Comparison of ENCODE assay signal across 9 mouse cellular contexts in the genomic region with DNA sequence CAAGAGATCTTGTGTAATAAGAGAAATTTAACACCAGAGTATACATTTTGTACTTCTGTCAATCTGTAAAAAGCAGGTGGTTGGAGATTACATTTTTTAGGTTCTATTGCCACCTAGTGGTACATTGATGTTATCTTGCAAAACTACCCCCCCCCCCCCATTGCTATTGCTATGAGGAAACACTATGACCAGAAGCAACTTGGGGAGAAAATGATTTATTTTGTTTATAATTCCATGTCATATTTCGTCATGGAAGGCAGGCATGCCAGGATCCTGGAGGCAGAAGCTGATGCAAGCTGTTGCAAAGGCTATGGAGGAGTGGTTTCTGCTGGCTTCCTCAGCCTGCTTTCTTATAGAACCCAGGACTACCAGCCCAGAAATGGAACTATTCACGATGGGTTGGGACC.
DNase-seq lines count a peak whose midpoint lies in the region; ATAC-seq and TF ChIP-seq lines count a peak whose summit lies in the region.
"Had no signal": no experiment of that assay in that cellular context is flagged by ENCODE, and none has a peak within 500 bp of the region (broad histone marks: within the 10 kb centered on the region; RNA-seq: fewer than 3 reads in every experiment).

No protein-coding gene starts in this region.

- no peak overlapping the region for H3K9ac ChIP-seq in kidney, embryonic 16.5 days (replicated peaks; ENCODE audit: low read length)
- H3K9ac ChIP-seq: neural tube, embryonic 12.5 days had no signal

- no peak for ATAC-seq in kidney, embryonic 16.5 days (ENCODE audit: low FRiP score, low TSS enrichment)

- H3K27me3 ChIP-seq in kidney, embryonic 16.5 days (ENCODE audit: insufficient read depth, low read length), result no peaks in the 10 kb centered on the region
- no peaks in the 10 kb centered on the region for H3K27me3 ChIP-seq in E14TG2a.4 (ENCODE audit: insufficient read depth, low read length)
- H3K27me3 ChIP-seq: neural tube, embryonic 12.5 days had no signal

- H3K4me3 ChIP-seq in kidney, embryonic 16.5 days (ENCODE audit: low read length), result no peak overlapping the region
- H3K4me3 ChIP-seq in E14TG2a.4 (replicated peaks; ENCODE audit: low read length), result no peak overlapping the region
- H3K4me3 ChIP-seq: neural tube, embryonic 12.5 days had no signal

- intact Hi-C loops in heart, postnatal 14 days (cut with DNase I), result loop anchor here (10.0 kb wide), 1 partner anchor 1427 kb away; no protein-coding TSS in a partner anchor

- TF ChIP-seq CTCF in E14TG2a.4 (conservative IDR thresholded peaks at IDR 0.05; ENCODE audit: low read length), result peak; percentile 24; the same call in 1 of the 2 replicates

- no peaks in the 10 kb centered on the region for H3K36me3 ChIP-seq in kidney, embryonic 16.5 days (ENCODE audit: insufficient read depth, low read length)
- no peaks in the 10 kb centered on the region for H3K36me3 ChIP-seq in E14TG2a.4 (ENCODE audit: insufficient read depth, low read length)
- H3K36me3 ChIP-seq: neural tube, embryonic 12.5 days had no signal

- 48% methylated on average over 2 of the region's 2 CpGs for WGBS in kidney, embryonic 16.5 days

- no peak overlapping the region for H3K27ac ChIP-seq in kidney, embryonic 16.5 days (ENCODE audit: low read length)
- H3K27ac ChIP-seq: neural tube, embryonic 12.5 days had no signal

- H3K4me2 ChIP-seq in kidney, embryonic 16.5 days (replicated peaks; ENCODE audit: low read depth, low read length), result no peak overlapping the region
- H3K4me2 ChIP-seq: neural tube, embryonic 12.5 days had no signal

- H3K9me3 ChIP-seq in kidney, embryonic 16.5 days (ENCODE audit: low read length), result no peaks in the 10 kb centered on the region
- no peaks in the 10 kb centered on the region for H3K9me3 ChIP-seq in E14TG2a.4 (ENCODE audit: low read length)
- H3K9me3 ChIP-seq: neural tube, embryonic 12.5 days had no signal

- no peaks in the 10 kb centered on the region for H3K4me1 ChIP-seq in kidney, embryonic 16.5 days (ENCODE audit: insufficient read depth, low read length)
- H3K4me1 ChIP-seq in E14TG2a.4 (replicated peaks; ENCODE audit: low read depth, low read length), result no peaks in the 10 kb centered on the region
- H3K4me1 ChIP-seq: neural tube, embryonic 12.5 days had no signal

- peak; percentile 10 for DNase-seq in kidney, adult 18-20 months
- peak; percentile 24 for DNase-seq in embryo, embryonic 10 days (ENCODE audit: low spot score)
- peak; percentile 74 for DNase-seq in lung, postnatal 10 days
- DNase-seq in heart, postnatal 4 days, result no peak
- DNase-seq in spleen, adult 12 weeks (ENCODE audit: low spot score), result no peak
- DNase-seq in heart, postnatal 14 days, result no peak

Comparison
In these comparisons a context has a peak if more than half of its experiments do, and no peak if none do; other contexts are left out.
1. DNase-seq: peak in kidney, adult 18-20 months (single experiment), embryo, embryonic 10 days (single experiment) and lung, postnatal 10 days (single experiment); none in heart, postnatal 4 days (single experiment), spleen, adult 12 weeks (single experiment) and heart, postnatal 14 days (0 of 2).